Mouse (Mus musculus) gastrocnemius, postnatal 14 days (tissue): ENCODE results near the gene Cacnb1. TPM values are rescaled to one million over a fixed set of nuclear protein-coding genes. Genes with fewer than 3 reads are reported as not detected.
A peak's percentile ranks its signal among the peaks of the same experiment; 100 is the strongest.

Experiments
- DNase-seq: peaks from one replicate; pipeline ENCODE4 v3.0.0; 2021; ENCODE audit warnings: mixed read lengths
- intact Hi-C: fragments of 180-260 bp; cut with DNase I; formaldehyde crosslinking; loops from one replicate; pipeline ENCODE4 v1.15.1; 2025; ENCODE audit warnings: low total_unique reads
- total RNA-seq, 2 experiments: library from RNA; stranded (reverse); gene quantifications; 2 replicates each; pipeline ENCODE4 v1.2.3; 2021

Cacnb1 gene
- total RNA-seq, 2 experiments from 2014 or later, result 281 to 311 TPM

- DNase-seq, result peak; percentile 40
- intact Hi-C loops, result no loop called here
Measured at GRCm38 (mm10) chr11:98018858-98019641, 3.8 kb downstream of the Cacnb1 start.

GRCm38 (mm10) chr11:98018222-98018621 lies 4.6 kb downstream of the Cacnb1 start:
- peak; percentile 55 for DNase-seq
- intact Hi-C loops, result no loop called here

GRCm38 (mm10) chr11:98016824-98017223 lies 6.0 kb downstream of the Cacnb1 start:
- peak; percentile 65 for DNase-seq
- intact Hi-C loops, result no loop called here

GRCm38 (mm10) chr11:98016177-98016576 lies 6.7 kb downstream of the Cacnb1 start:
- intact Hi-C loops, result no loop called here

GRCm38 (mm10) chr11:98012831-98013230 lies 10.0 kb downstream of the Cacnb1 start:
- intact Hi-C loops, result no loop called here
- no peak for DNase-seq

More at GRCm38 (mm10) chr11:98016177-98016576, 6.7 kb downstream of the Cacnb1 start:
- DNase-seq, result no peak

- DNase-seq, result no peak
- intact Hi-C loops, result no loop called here
Measured at GRCm38 (mm10) chr11:98011716-98012115, 11.1 kb downstream of the Cacnb1 start.

GRCm38 (mm10) chr11:98008087-98008486 lies 14.7 kb downstream of the Cacnb1 start:
- no peak for DNase-seq
- intact Hi-C loops, result no loop called here

GRCm38 (mm10) chr11:98005686-98006085 lies 17.1 kb downstream of the Cacnb1 start:
- DNase-seq, result peak; percentile 70
- intact Hi-C loops, result no loop called here

- intact Hi-C loops, result no loop called here
- no peak for DNase-seq
Measured at GRCm38 (mm10) chr11:98005076-98005475, 17.8 kb downstream of the Cacnb1 start.

GRCm38 (mm10) chr11:98004161-98004560 lies 18.7 kb downstream of the Cacnb1 start:
- intact Hi-C loops, result no loop called here
- DNase-seq, result no peak

GRCm38 (mm10) chr11:98003171-98003671 lies 19.6 kb downstream of the Cacnb1 start:
- DNase-seq, result no peak
- intact Hi-C loops, result no loop called here

GRCm38 (mm10) chr11:98002627-98003026 lies 20.2 kb downstream of the Cacnb1 start:
- intact Hi-C loops, result no loop called here
- DNase-seq, result peak; percentile 84

GRCm38 (mm10) chr11:98001986-98002385 lies 20.8 kb downstream of the Cacnb1 start:
- intact Hi-C loops, result no loop called here
- no peak for DNase-seq

- intact Hi-C loops, result no loop called here
- DNase-seq, result no peak
Measured at GRCm38 (mm10) chr11:98001351-98001824, 21.4 kb downstream of the Cacnb1 start.

- intact Hi-C loops, result no loop called here
- no peak for DNase-seq
Measured at GRCm38 (mm10) chr11:98000378-98001140, 22.3 kb downstream of the Cacnb1 start.

- no peak for DNase-seq
- intact Hi-C loops, result no loop called here
Measured at GRCm38 (mm10) chr11:97999748-98000147, 23.1 kb downstream of the Cacnb1 start.

- no peak for DNase-seq
Measured at GRCm38 (mm10) chr11:97998898-97999608, 23.8 kb downstream of the Cacnb1 start.

GRCm38 (mm10) chr11:97998074-97998793 lies 24.6 kb downstream of the Cacnb1 start:
- intact Hi-C loops, result no loop called here
- no peak for DNase-seq

More at GRCm38 (mm10) chr11:97998898-97999608, 23.8 kb downstream of the Cacnb1 start:
- intact Hi-C loops, result no loop called here

- DNase-seq, result no peak
- intact Hi-C loops, result no loop called here
Measured at GRCm38 (mm10) chr11:97997387-97997960, 25.4 kb downstream of the Cacnb1 start.
